Mouse (Mus musculus): ENCODE data around the gene Tmem9b.

Gene Tmem9b

DNA sequence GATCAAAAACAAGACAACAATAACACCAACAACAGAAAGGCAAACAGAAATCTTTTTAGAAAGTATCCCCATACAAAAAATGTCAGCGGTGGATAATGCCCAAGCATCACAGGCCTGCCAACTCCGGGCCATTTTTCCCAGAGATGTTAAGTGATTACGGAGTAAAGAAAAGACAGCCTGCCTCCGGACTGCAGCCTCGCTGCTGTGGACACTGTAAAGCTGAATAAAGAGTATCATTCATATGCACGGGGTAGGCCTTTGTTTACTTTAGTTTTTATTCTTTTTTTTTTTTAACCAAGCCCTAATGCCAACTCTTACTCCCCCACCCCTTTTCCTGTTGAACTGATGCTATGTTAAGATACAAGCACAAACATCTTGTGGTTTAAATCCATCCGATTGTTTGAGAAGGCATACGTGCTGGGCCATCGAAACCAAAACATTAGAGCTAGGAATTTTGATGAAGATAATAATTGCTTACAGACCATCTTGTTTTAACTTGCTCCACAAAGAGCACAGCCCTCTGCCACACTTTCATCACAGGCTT lies 66.0 kb downstream of the Tmem9b start:
- DNase-seq (ENCODE audit: low read depth, low spot score) = no peak
